Mouse (Mus musculus): ENCODE results near the gene Tmem59l.
"Not testable (repeated sequence)": the region's sequence is repeated elsewhere in the genome, so short reads cannot be mapped to it uniquely, and the experiment has no call there.

Tmem59l gene

GRCm38 (mm10) chr8:70486941-70487520 lies at the start of gene Tmem59l:
Gene Tmem59l (minus strand): TSS chr8:70487358.
- in situ Hi-C loops (cut with MboI, MseI): no loop called here

- in situ Hi-C loops (cut with MboI, MseI): no loop called here
Measured at GRCm38 (mm10) chr8:70535701-70536100, 48.5 kb upstream of the Tmem59l start.

- in situ Hi-C loops (cut with MboI, MseI): no loop called here
Measured at GRCm38 (mm10) chr8:70535221-70535620, 48.1 kb upstream of the Tmem59l start.

GRCm38 (mm10) chr8:70534281-70534680 lies 47.1 kb upstream of the Tmem59l start:
- in situ Hi-C loops (cut with MboI, MseI): no loop called here

GRCm38 (mm10) chr8:70530314-70530713 lies 43.2 kb upstream of the Tmem59l start:
- in situ Hi-C loops (cut with MboI, MseI): no loop called here

- in situ Hi-C loops (cut with MboI, MseI): no loop called here
Measured at GRCm38 (mm10) chr8:70529741-70530161, 42.6 kb upstream of the Tmem59l start.

- in situ Hi-C loops (cut with MboI, MseI): no loop called here
Measured at GRCm38 (mm10) chr8:70529299-70529698, 42.1 kb upstream of the Tmem59l start.

GRCm38 (mm10) chr8:70528182-70528797 lies 41.1 kb upstream of the Tmem59l start:
- in situ Hi-C loops (cut with MboI, MseI): no loop called here

GRCm38 (mm10) chr8:70527512-70528181 lies 40.5 kb upstream of the Tmem59l start, which contains the start of the genes Fkbp8 and Kxd1:
Gene Fkbp8 (plus strand): TSS chr8:70527724.
Gene Kxd1 (minus strand): TSS chr8:70527956.
- in situ Hi-C loops (cut with MboI, MseI): no loop called here

- in situ Hi-C loops (cut with MboI, MseI): no loop called here
Measured at GRCm38 (mm10) chr8:70527111-70527511, 40.0 kb upstream of the Tmem59l start.

GRCm38 (mm10) chr8:70522592-70523403 lies 35.6 kb upstream of the Tmem59l start:
- in situ Hi-C loops (cut with MboI, MseI): no loop called here

GRCm38 (mm10) chr8:70519606-70520005 lies 32.4 kb upstream of the Tmem59l start:
- in situ Hi-C loops (cut with MboI, MseI): no loop called here

- in situ Hi-C loops (cut with MboI, MseI): no loop called here
Measured at GRCm38 (mm10) chr8:70519043-70519442, 31.9 kb upstream of the Tmem59l start.

- in situ Hi-C loops (cut with MboI, MseI): no loop called here
Measured at GRCm38 (mm10) chr8:70517940-70518643, 30.9 kb upstream of the Tmem59l start.

GRCm38 (mm10) chr8:70513441-70513840 lies 26.3 kb upstream of the Tmem59l start:
- in situ Hi-C loops (cut with MboI, MseI): no loop called here

GRCm38 (mm10) chr8:70512253-70512903 lies 25.2 kb upstream of the Tmem59l start:
- in situ Hi-C loops (cut with MboI, MseI): no loop called here

GRCm38 (mm10) chr8:70511770-70512169 lies 24.6 kb upstream of the Tmem59l start:
- in situ Hi-C loops (cut with MboI, MseI): no loop called here

GRCm38 (mm10) chr8:70511174-70511573 lies 24.0 kb upstream of the Tmem59l start:
- in situ Hi-C loops (cut with MboI, MseI): not testable (repeated sequence)

GRCm38 (mm10) chr8:70510228-70510915 lies 23.2 kb upstream of the Tmem59l start, which contains the start of gene Uba52:
Gene Uba52 (minus strand): TSS chr8:70510801.
- in situ Hi-C loops (cut with MboI, MseI): no loop called here

All from regulatory T cell (primary cell).